Mouse (Mus musculus) forebrain, embryonic 11.5 days (tissue): ENCODE data around the gene 1700067K01Rik. TPM values are rescaled to one million over a fixed set of nuclear protein-coding genes. Genes with fewer than 3 reads are reported as not detected.

Experiments used
- ATAC-seq: fragments of 200-750 bp; cut with Nextera tagmentation; replicated peaks from 2 replicates; pipeline ENCODE4 v1.8.0; 2017; ENCODE audit warnings: moderate TSS enrichment; ENCODE audit not compliant: low FRiP score
- DNase-seq: peaks from one replicate; pipeline ENCODE4 v3.0.0-alpha.2; 2017; ENCODE audit warnings: low spot score
- H3K27ac ChIP-seq: fragments of 300-500 bp; sonication (generic); 2 replicates; pipeline ENCODE4 v1.5.1; 2014; ENCODE audit warnings: low read depth, low read length
- H3K27me3 ChIP-seq: fragments of 300-500 bp; sonication (generic); 2 replicates; pipeline ENCODE4 v1.6.1; 2014; ENCODE audit warnings: mild to moderate bottlenecking, low read length, mixed read lengths; ENCODE audit not compliant: control insufficient read depth, insufficient read depth
- H3K36me3 ChIP-seq: fragments of 300-500 bp; sonication (generic); 2 replicates; pipeline ENCODE4 v1.6.1; 2014; ENCODE audit warnings: mild to moderate bottlenecking, low read length, moderate library complexity, mixed read lengths; ENCODE audit not compliant: control insufficient read depth, insufficient read depth
- H3K4me1 ChIP-seq: fragments of 300-500 bp; sonication (generic); replicated peaks from 2 replicates; pipeline ENCODE4 v1.6.1; 2014; ENCODE audit warnings: low read length, mixed read lengths; ENCODE audit not compliant: control insufficient read depth, insufficient read depth
- H3K4me2 ChIP-seq: fragments of 300-500 bp; sonication (generic); 2 replicates; pipeline ENCODE4 v1.6.1; 2014; ENCODE audit warnings: low read depth, mild to moderate bottlenecking, low read length, moderate library complexity, mixed read lengths; ENCODE audit not compliant: severe bottlenecking
- H3K4me3 ChIP-seq: fragments of 300-500 bp; sonication (generic); 2 replicates; pipeline ENCODE4 v1.5.1; 2014; ENCODE audit warnings: low read depth, low read length
- H3K9ac ChIP-seq: fragments of 300-500 bp; sonication (generic); 2 replicates; pipeline ENCODE4 v1.6.1; 2014; ENCODE audit warnings: low read length
- H3K9me3 ChIP-seq: fragments of 300-500 bp; sonication (generic); 2 replicates; pipeline ENCODE4 v1.6.1; 2016; ENCODE audit warnings: low read length, mixed read lengths; ENCODE audit not compliant: control insufficient read depth
- WGBS: fragments of 180-500 bp; shearing (Covaris S2); extraction: QIAGEN DNeasy Blood & Tissue Kit; methylation state at CpG from one replicate; pipeline ENCODE4 v1.1.7; 2014; 5-methylcytosine and 5-hydroxymethylcytosine counted together
- microRNA counts: library from miRNA; unstranded; fragments of <30 nt; microRNA quantifications from one replicate; lab custom pipeline; 2015
- microRNA-seq: library from miRNA; unstranded; fragments of <30 nt; microRNA quantifications from one replicate; pipeline ENCODE4, GENCODE M21; 2016; ENCODE audit not compliant: insufficient number of aligned reads
- polyA plus RNA-seq: library from polyadenylated mRNA; unstranded; fragments of >200 nt; fragmentation: Nextera tagmentation; extraction: Ambion mirVana; gene quantifications from 2 replicates; pipeline ENCODE4 v1.2.1, GENCODE M21; 2014

1700067K01Rik gene
- polyA plus RNA-seq, 1 experiment from 2014 or later, result 0.90 TPM

- no peak for ATAC-seq
- Histone ChIP-seq H3K4me2 (no peak overlapping the region; the same call in 1 of the 2 replicates), H3K36me3 (no peaks in the 10 kb centered on the region), H3K9me3 (no peaks in the 10 kb centered on the region), H3K27me3 (peaks cover 40% of the 10 kb centered on the region), H3K9ac (no peak overlapping the region), H3K4me1 (0 out of 2 replicates have a peak, but pooled peaks cover 8% of the 10 kb centered on the region), H3K4me3 (no peak overlapping the region), H3K27ac (no peak overlapping the region)
- WGBS, result 34% methylated on average over 12 of the region's 12 CpGs
- peak; percentile 50 for DNase-seq
Measured at GRCm38 (mm10) chr8:84042948-84043342, 41.6 kb downstream of the 1700067K01Rik start.

GRCm38 (mm10) chr8:84044103-84044502 is 42.8 kb downstream of the 1700067K01Rik start:
- no peak for ATAC-seq
- WGBS, result 1% methylated on average over 7 of the region's 7 CpGs

GRCm38 (mm10) chr8:84044900-84045299 is 43.6 kb downstream of the 1700067K01Rik start, which contains the start of gene Rln3:
Rln3 (minus strand) TSS chr8:84045000.
- H3K27ac ChIP-seq, result no peak within 1 kb of the TSS
- peaks cover 40% of the 10 kb centered on the region for H3K27me3 ChIP-seq
- ATAC-seq (no peak), DNase-seq (no peak)
- 8% methylated on average over 9 of the region's 9 CpGs for WGBS
- 0 out of 2 replicates have a peak, but pooled peaks cover 8% of the 10 kb centered on the region for H3K4me1 ChIP-seq
- H3K9me3 ChIP-seq, result no peaks in the 10 kb centered on the region
- 0 out of 2 replicates have a peak within 1 kb of the TSS, but pooled peaks have one; percentile 8 for H3K4me2 ChIP-seq
- H3K4me3 ChIP-seq, result no peak within 1 kb of the TSS
- H3K9ac ChIP-seq, result no peak within 1 kb of the TSS
- H3K36me3 ChIP-seq, result no peaks in the 10 kb centered on the region

More at GRCm38 (mm10) chr8:84044103-84044502, 42.8 kb downstream of the 1700067K01Rik start:
- DNase-seq, result peak; percentile 44
- Histone ChIP-seq H3K9me3 (no peaks in the 10 kb centered on the region), H3K4me3 (no peak overlapping the region), H3K36me3 (no peaks in the 10 kb centered on the region), H3K27me3 (peaks cover 40% of the 10 kb centered on the region), H3K9ac (no peak overlapping the region), H3K4me1 (0 out of 2 replicates have a peak, but pooled peaks cover 8% of the 10 kb centered on the region), H3K27ac (no peak overlapping the region), H3K4me2 (no peak overlapping the region)

GRCm38 (mm10) chr8:84046505-84046904 is 45.2 kb downstream of the 1700067K01Rik start:
- no peak overlapping the region for H3K9ac ChIP-seq
- 82% methylated on average over 3 of the region's 3 CpGs for WGBS
- no peaks in the 10 kb centered on the region for H3K9me3 ChIP-seq
- DNase-seq (no peak), ATAC-seq (no peak)
- H3K27me3 ChIP-seq, result peaks cover 35% of the 10 kb centered on the region
- 0 out of 2 replicates have a peak, but pooled peaks cover 8% of the 10 kb centered on the region for H3K4me1 ChIP-seq
- H3K27ac ChIP-seq, result no peak overlapping the region
- no peak overlapping the region for H3K4me3 ChIP-seq
- H3K36me3 ChIP-seq, result no peaks in the 10 kb centered on the region
- no peak overlapping the region for H3K4me2 ChIP-seq

- Histone ChIP-seq H3K4me2 (no peak overlapping the region), H3K4me1 (no peaks in the 10 kb centered on the region), H3K9ac (no peak overlapping the region), H3K4me3 (no peak overlapping the region), H3K36me3 (no peaks in the 10 kb centered on the region), H3K27me3 (peaks cover 21% of the 10 kb centered on the region), H3K27ac (no peak overlapping the region), H3K9me3 (no peaks in the 10 kb centered on the region)
- DNase-seq, result no peak
- ATAC-seq, result no peak
- 78% methylated on average over 5 of the region's 5 CpGs for WGBS
Measured at GRCm38 (mm10) chr8:84048171-84048570, 46.9 kb downstream of the 1700067K01Rik start.

- H3K9me3 ChIP-seq, result no peaks in the 10 kb centered on the region
- DNase-seq (no peak), ATAC-seq (no peak)
- no peak overlapping the region for H3K9ac ChIP-seq
- H3K27me3 ChIP-seq, result no peaks in the 10 kb centered on the region
- H3K4me3 ChIP-seq, result no peak overlapping the region
- H3K4me2 ChIP-seq, result no peak overlapping the region
- 92% methylated on average over 3 of the region's 3 CpGs for WGBS
- no peaks in the 10 kb centered on the region for H3K4me1 ChIP-seq
- H3K36me3 ChIP-seq, result no peaks in the 10 kb centered on the region
- no peak overlapping the region for H3K27ac ChIP-seq
Measured at GRCm38 (mm10) chr8:84052746-84053145, 51.4 kb downstream of the 1700067K01Rik start.

- no peaks in the 10 kb centered on the region for H3K9me3 ChIP-seq
- 96% methylated on average over 5 of the region's 5 CpGs for WGBS
- H3K27me3 ChIP-seq, result no peaks in the 10 kb centered on the region
Measured at GRCm38 (mm10) chr8:84053229-84053628, 51.9 kb downstream of the 1700067K01Rik start.

More at GRCm38 (mm10) chr8:84053229-84053628, 51.9 kb downstream of the 1700067K01Rik start:
- no peaks in the 10 kb centered on the region for H3K4me1 ChIP-seq
- no peak overlapping the region for H3K9ac ChIP-seq
- H3K27ac ChIP-seq, result no peak overlapping the region
- H3K4me2 ChIP-seq, result no peak overlapping the region
- no peaks in the 10 kb centered on the region for H3K36me3 ChIP-seq
- ATAC-seq (no peak), DNase-seq (no peak)
- H3K4me3 ChIP-seq, result no peak overlapping the region

MicroRNAs within 50 kb of the gene (microRNA counts, 519-probe panel; counts per million panel counts)
- microRNA mmu-miR-1199 (lab: Ali Mortazavi, UCI), result 31.2 counts per million

Small RNA genes lying within 50 kb of the gene (microRNA-seq; reads per million reads assigned to microRNA genes)
- gene Mir1199 (not detected), gene Mir8111 (not detected)

Other genes with a start within 250 kb of the 1700067K01Rik start
- gene Adgrl1, start 101.4 kb upstream of the 1700067K01Rik start, polyA plus RNA-seq, result 24.5 and 27.8 TPM in 2 replicates
- gene Gm10644, start 46.3 kb upstream of the 1700067K01Rik start, polyA plus RNA-seq, result 0.92 and 1.2 TPM in 2 replicates
- gene Asf1b, start 46.0 kb upstream of the 1700067K01Rik start, polyA plus RNA-seq, result 92.7 and 94.0 TPM in 2 replicates
- gene Prkaca, start 28.5 kb upstream of the 1700067K01Rik start, polyA plus RNA-seq, result 171 and 189 TPM in 2 replicates
- 12.3 and 16.8 TPM in 2 replicates for gene Samd1, start 3.8 kb upstream of the 1700067K01Rik start, polyA plus RNA-seq
- gene 2210011C24Rik, start 10.7 kb downstream of the 1700067K01Rik start, polyA plus RNA-seq, result 0.47 and 0.73 TPM in 2 replicates
- gene Palm3, start 20.0 kb downstream of the 1700067K01Rik start, polyA plus RNA-seq, result 2.5 and 4.4 TPM in 2 replicates
- 0.19 and 0.24 TPM in 2 replicates for gene Il27ra, start 41.1 kb downstream of the 1700067K01Rik start, polyA plus RNA-seq
- gene Rln3, start 43.5 kb downstream of the 1700067K01Rik start, polyA plus RNA-seq, result not detected in 2 replicates
- 1.4 and 1.6 TPM in 2 replicates for gene Gm10643, start 63.6 kb downstream of the 1700067K01Rik start, polyA plus RNA-seq
- gene Rfx1, start 65.3 kb downstream of the 1700067K01Rik start, polyA plus RNA-seq, result 11.0 and 11.5 TPM in 2 replicates
- gene Dcaf15, start 103.3 kb downstream of the 1700067K01Rik start, polyA plus RNA-seq, result 14.4 and 14.5 TPM in 2 replicates
- gene Podnl1, start 124.5 kb downstream of the 1700067K01Rik start, polyA plus RNA-seq, result 0.17 and 0.21 TPM in 2 replicates
- 16.0 and 17.1 TPM in 2 replicates for gene Cc2d1a, start 146.4 kb downstream of the 1700067K01Rik start, polyA plus RNA-seq
- 1.2 and 1.5 TPM in 2 replicates for gene 4930432K21Rik, start 146.5 kb downstream of the 1700067K01Rik start, polyA plus RNA-seq
- 2.9 and 5.0 TPM in 2 replicates for gene Nanos3, start 183.7 kb downstream of the 1700067K01Rik start, polyA plus RNA-seq
- 34.7 and 37.1 TPM in 2 replicates for gene Zswim4, start 235.6 kb downstream of the 1700067K01Rik start, polyA plus RNA-seq
- gene D8Ertd738e, start 248.2 kb downstream of the 1700067K01Rik start, polyA plus RNA-seq, result 277 and 303 TPM in 2 replicates